Mouse (Mus musculus) heart, postnatal 14 days (tissue): ENCODE results near the gene Tmem174. TPM values are rescaled to one million over a fixed set of nuclear protein-coding genes. Genes with fewer than 3 reads are reported as not detected.

Source experiments
- DNase-seq, 2 experiments: peaks; one replicate each; pipeline ENCODE4 v3.0.0; 2021 to 2022
- intact Hi-C: fragments of 180-260 bp; cut with DNase I; formaldehyde crosslinking; loops from one replicate; pipeline ENCODE4 v1.15.1; 2025
- total RNA-seq, 2 experiments: library from RNA; stranded (reverse); gene quantifications; 2 replicates each; pipeline ENCODE4 v1.2.3; 2021

Tmem174 gene
- total RNA-seq, 2 experiments from 2014 or later = not detected

DNA sequence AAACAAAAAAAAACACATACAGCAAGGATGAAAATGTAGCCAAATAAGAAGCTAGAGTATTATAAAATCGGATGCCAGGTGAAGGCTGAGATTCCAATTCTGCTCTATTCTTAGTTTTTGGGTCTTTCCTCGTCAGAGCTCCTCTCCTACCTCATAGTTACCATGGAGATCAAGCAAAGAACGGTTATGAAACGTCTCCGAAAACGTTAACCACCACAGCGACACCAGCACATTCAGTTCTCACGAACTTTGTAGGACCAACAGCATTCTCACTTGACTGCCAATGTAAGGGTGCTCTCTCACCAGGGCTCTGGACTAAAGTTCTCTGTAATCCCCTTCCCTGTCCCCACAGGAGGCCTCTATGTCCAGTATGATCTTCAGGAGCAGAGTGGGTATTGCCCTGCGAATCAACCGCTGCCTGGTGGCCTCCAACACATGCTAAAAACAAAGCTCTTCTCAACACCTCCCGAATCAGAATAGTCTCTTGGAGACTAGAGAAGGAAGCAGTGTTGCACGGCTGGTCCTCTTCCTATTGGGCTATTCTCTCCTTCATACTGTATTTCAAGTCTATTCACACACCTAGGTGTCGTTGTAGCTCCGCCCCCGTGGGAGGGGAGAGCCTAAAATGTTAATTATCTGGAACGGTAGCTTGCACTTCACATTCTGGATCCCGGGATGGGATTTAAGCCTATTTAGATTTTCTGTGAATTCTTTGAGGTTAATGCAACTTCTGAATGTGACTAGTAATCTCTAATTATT is 50.2 kb downstream of the Tmem174 start:
- no peak for DNase-seq
- intact Hi-C loops = loop anchor here (5.0 kb wide), 1 partner anchor 230 kb away; no protein-coding TSS in a partner anchor

Other genes starting within 250 kb of the Tmem174 start
- gene Gm10320, start 145.4 kb downstream of the Tmem174 start, total RNA-seq = not detected
- 1 to 10 TPM; 5.0 to 7.0 TPM for gene Tmem171, start 57.4 kb upstream of the Tmem174 start, total RNA-seq
- 10 to 100 TPM; 37.9 to 43.0 TPM for gene Fcho2, start 178.0 kb upstream of the Tmem174 start, total RNA-seq